Mouse (Mus musculus) CD8-positive naive resting alpha-beta T cell, adult 2 months (primary cell): ENCODE data around the gene Ncor2.

ENCODE experiments used
- DNase-seq, 2 experiments: peaks; one replicate each; pipeline ENCODE4 v3.0.0; 2022; ENCODE audit warnings: low read depth in 2 of 2, low spot score in 2 of 2

The Ncor2 gene

GRCm38 (mm10) chr5:125028911-125029310 is 150.1 kb downstream of the Ncor2 start:
- no peak for DNase-seq

- DNase-seq: no peak
These were observed 150.6 kb downstream of the Ncor2 start for GRCm38 (mm10) chr5:125028371-125028770.

- DNase-seq: peak in 1 of 2 experiments; percentile 27
These were observed 155.0 kb downstream of the Ncor2 start for GRCm38 (mm10) chr5:125024002-125024401.

- no peak for DNase-seq
These were observed 157.7 kb downstream of the Ncor2 start for GRCm38 (mm10) chr5:125021298-125021697.

GRCm38 (mm10) chr5:125019099-125019498 is 159.9 kb downstream of the Ncor2 start:
- no peak for DNase-seq

GRCm38 (mm10) chr5:125017332-125017731 is 161.7 kb downstream of the Ncor2 start:
- no peak for DNase-seq

- DNase-seq: peak; percentile 52 to 57
These were observed 162.4 kb downstream of the Ncor2 start for GRCm38 (mm10) chr5:125016421-125017242.

- DNase-seq: no peak
These were observed 163.4 kb downstream of the Ncor2 start for GRCm38 (mm10) chr5:125015576-125015975.

- no peak for DNase-seq
These were observed 164.0 kb downstream of the Ncor2 start for GRCm38 (mm10) chr5:125015066-125015465.

GRCm38 (mm10) chr5:125014497-125014896 is 164.5 kb downstream of the Ncor2 start:
- DNase-seq: peak; percentile 65 to 73

GRCm38 (mm10) chr5:125011628-125012027 is 167.4 kb downstream of the Ncor2 start:
- no peak for DNase-seq

- no peak for DNase-seq
These were observed 167.9 kb downstream of the Ncor2 start for GRCm38 (mm10) chr5:125011166-125011565.

- no peak for DNase-seq
These were observed 172.1 kb downstream of the Ncor2 start for GRCm38 (mm10) chr5:125006896-125007295.

GRCm38 (mm10) chr5:125005871-125006652 is 173.0 kb downstream of the Ncor2 start:
- DNase-seq: no peak

- no peak for DNase-seq
These were observed 175.2 kb downstream of the Ncor2 start for GRCm38 (mm10) chr5:125003873-125004255.

- DNase-seq: no peak
These were observed 175.8 kb downstream of the Ncor2 start, which contains the start of gene Rflna for GRCm38 (mm10) chr5:125002969-125003872. Gene Rflna (plus strand): TSS chr5:125003221.

GRCm38 (mm10) chr5:125000756-125001250 is 178.2 kb downstream of the Ncor2 start:
- no peak for DNase-seq

GRCm38 (mm10) chr5:124997913-124998312 is 181.1 kb downstream of the Ncor2 start:
- no peak for DNase-seq

- no peak for DNase-seq
These were observed 182.2 kb downstream of the Ncor2 start for GRCm38 (mm10) chr5:124996816-124997215.

GRCm38 (mm10) chr5:124992891-124993290 is 186.1 kb downstream of the Ncor2 start:
- DNase-seq: no peak

- no peak for DNase-seq
These were observed 186.7 kb downstream of the Ncor2 start for GRCm38 (mm10) chr5:124992323-124992722.
